Mouse (Mus musculus): ENCODE data around the gene Rubcn. TPM values are rescaled to one million over a fixed set of nuclear protein-coding genes. Genes with fewer than 3 reads are reported as not detected.

Rubcn gene
- polyA plus RNA-seq, 1 experiment from 2014 or later = 18.1 TPM

DNA sequence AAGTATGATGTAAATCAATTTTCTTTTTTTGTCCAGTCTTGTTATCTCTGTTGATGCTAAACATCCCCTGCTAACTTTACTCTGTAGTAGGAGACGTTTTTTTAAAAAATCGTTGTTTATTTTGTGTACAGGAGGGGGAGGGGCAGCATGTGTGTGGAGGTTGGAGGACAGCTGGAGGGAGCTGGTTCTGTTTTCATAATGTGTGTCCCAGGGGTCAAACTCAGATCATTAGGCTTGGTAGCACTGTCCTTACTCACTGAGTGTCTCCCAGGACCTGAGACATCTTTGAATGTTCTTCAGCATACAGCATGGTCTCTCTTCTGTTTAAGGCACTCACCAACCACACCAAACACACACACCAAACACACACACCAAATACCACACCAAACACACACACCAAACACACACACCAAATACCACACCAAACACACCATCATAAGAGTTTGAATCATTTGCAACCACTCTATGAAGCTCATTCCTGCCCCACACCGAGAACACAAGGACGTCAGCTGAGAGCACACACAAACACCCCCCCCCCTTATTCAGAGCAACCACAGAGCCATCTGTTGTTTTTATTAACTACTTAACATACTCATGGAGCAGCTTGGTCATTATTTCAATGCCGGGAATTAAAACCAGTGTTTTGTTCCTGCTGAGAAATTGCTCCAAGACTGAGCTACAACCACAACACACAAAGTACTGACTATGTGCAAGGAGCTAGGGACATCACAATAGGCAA is 94.1 kb downstream of the Rubcn start:
- WGBS = 61% methylated on average over 5 of the region's 5 CpGs
- Histone ChIP-seq H3K9me3 (ENCODE audit: control insufficient read depth, low read length) (no peaks in the 10 kb centered on the region), H3K36me3 (ENCODE audit: control insufficient read depth, insufficient read depth, low read length) (no peaks in the 10 kb centered on the region), H3K4me2 (ENCODE audit: low read depth) (no peak overlapping the region), H3K4me3 (ENCODE audit: low read depth, low read length) (no peak overlapping the region), H3K9ac (ENCODE audit: low read length) (no peak overlapping the region), H3K4me1 (ENCODE audit: control insufficient read depth, insufficient read depth, low read length) (0 out of 2 replicates have a peak, but pooled peaks cover 3% of the 10 kb centered on the region), H3K27me3 (ENCODE audit: control insufficient read depth, insufficient read depth, low read length) (no peaks in the 10 kb centered on the region), H3K27ac (ENCODE audit: low read depth, low read length) (no peak overlapping the region)
- DNase-seq (ENCODE audit: low spot score) (no peak), ATAC-seq (ENCODE audit: insufficient read depth, low FRiP score, low TSS enrichment) (no peak)

DNA sequence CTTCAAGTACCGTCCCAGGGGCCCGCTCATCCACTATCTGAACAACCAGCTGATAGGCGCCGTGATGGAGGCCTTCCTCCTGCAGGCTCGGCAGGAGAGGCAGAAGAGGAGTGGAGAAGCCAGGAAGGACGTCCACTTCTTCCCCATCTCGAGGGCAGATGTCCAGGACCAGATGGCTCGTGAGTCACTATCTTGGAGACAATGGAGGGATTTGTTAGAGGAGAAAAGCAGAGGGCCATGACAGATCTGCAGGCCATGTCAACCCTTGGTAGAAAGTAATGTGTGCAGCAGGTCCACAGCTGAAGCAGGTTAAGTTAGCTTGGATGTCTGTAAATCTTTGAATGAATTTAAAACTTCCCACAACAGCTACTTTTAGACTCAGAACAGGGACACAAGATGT is 98.6 kb downstream of the Rubcn start:
- Histone ChIP-seq H3K27me3 (ENCODE audit: control insufficient read depth, insufficient read depth, low read length) (no peaks in the 10 kb centered on the region), H3K4me2 (ENCODE audit: low read depth) (no peak overlapping the region), H3K4me3 (ENCODE audit: low read depth, low read length) (no peak overlapping the region), H3K9me3 (ENCODE audit: control insufficient read depth, low read length) (no peaks in the 10 kb centered on the region), H3K4me1 (ENCODE audit: control insufficient read depth, insufficient read depth, low read length) (0 out of 2 replicates have a peak, but pooled peaks cover 3% of the 10 kb centered on the region), H3K36me3 (ENCODE audit: control insufficient read depth, insufficient read depth, low read length) (no peaks in the 10 kb centered on the region), H3K9ac (ENCODE audit: low read length) (no peak overlapping the region), H3K27ac (ENCODE audit: low read depth, low read length) (no peak overlapping the region)
- ATAC-seq (ENCODE audit: insufficient read depth, low FRiP score, low TSS enrichment) (no peak), DNase-seq (ENCODE audit: low spot score) (no peak)
- WGBS = 60% methylated on average over 8 of the region's 8 CpGs

DNA sequence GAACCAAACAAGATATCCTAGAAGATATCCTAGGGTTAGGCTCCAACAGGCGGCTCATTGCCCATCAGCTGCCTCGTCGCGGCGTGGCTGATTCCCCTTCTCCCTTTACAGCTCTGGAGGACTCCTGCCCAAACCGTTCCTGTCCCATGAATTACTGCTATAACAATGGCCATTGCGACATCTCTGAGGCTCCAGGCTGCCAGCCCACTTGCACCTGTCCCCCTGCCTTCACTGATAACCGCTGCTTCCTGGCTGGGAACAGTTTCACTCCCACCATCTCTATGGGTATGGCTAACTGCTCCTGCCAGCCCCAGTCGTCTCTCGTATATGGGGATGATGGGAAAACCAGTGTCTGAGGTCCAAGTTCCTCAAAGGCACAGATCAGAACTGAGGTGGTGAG is 100.9 kb downstream of the Rubcn start:
- H3K27ac ChIP-seq (ENCODE audit: low read depth, low read length) = no peak overlapping the region
- ATAC-seq (ENCODE audit: insufficient read depth, low FRiP score, low TSS enrichment) = no peak
- no peaks in the 10 kb centered on the region for H3K27me3 ChIP-seq (ENCODE audit: control insufficient read depth, insufficient read depth, low read length)
- no peak overlapping the region for H3K9ac ChIP-seq (ENCODE audit: low read length)
- 0 out of 2 replicates have a peak, but pooled peaks cover 3% of the 10 kb centered on the region for H3K4me1 ChIP-seq (ENCODE audit: control insufficient read depth, insufficient read depth, low read length)
- no peak for DNase-seq (ENCODE audit: low spot score)
- H3K36me3 ChIP-seq (ENCODE audit: control insufficient read depth, insufficient read depth, low read length) = no peaks in the 10 kb centered on the region
- WGBS = 60% methylated on average over 10 of the region's 10 CpGs
- H3K4me3 ChIP-seq (ENCODE audit: low read depth, low read length) = no peak overlapping the region
- H3K4me2 ChIP-seq (ENCODE audit: low read depth) = no peak overlapping the region
- no peaks in the 10 kb centered on the region for H3K9me3 ChIP-seq (ENCODE audit: control insufficient read depth, low read length)

Other genes starting within 250 kb of the Rubcn start
- 7.0 and 8.6 TPM in 2 replicates for gene Tnk2, start 233.9 kb downstream of the Rubcn start, polyA plus RNA-seq (2014; fragmentation: Nextera tagmentation; extraction: Ambion mirVana)
- 0.49 and 0.54 TPM in 2 replicates for gene Muc4, start 141.9 kb downstream of the Rubcn start, polyA plus RNA-seq (2014; fragmentation: Nextera tagmentation; extraction: Ambion mirVana)
- gene Muc20, start 80.3 kb downstream of the Rubcn start, polyA plus RNA-seq (2014; fragmentation: Nextera tagmentation; extraction: Ambion mirVana) = not detected in 2 replicates
- gene Smbd1, start 67.3 kb downstream of the Rubcn start, polyA plus RNA-seq (2014; fragmentation: Nextera tagmentation; extraction: Ambion mirVana) = not detected in 2 replicates
- 122 and 127 TPM in 2 replicates for gene Fyttd1, start 266 bp downstream of the Rubcn start, polyA plus RNA-seq (2014; fragmentation: Nextera tagmentation; extraction: Ambion mirVana)
- gene Lrch3, start 36.3 kb upstream of the Rubcn start, polyA plus RNA-seq (2014; fragmentation: Nextera tagmentation; extraction: Ambion mirVana) = 39.0 and 42.4 TPM in 2 replicates
- gene Iqcg, start 178.5 kb upstream of the Rubcn start, polyA plus RNA-seq (2014; fragmentation: Nextera tagmentation; extraction: Ambion mirVana) = 4.4 and 5.0 TPM in 2 replicates
- 780 and 838 TPM in 2 replicates for gene Rpl35a, start 178.7 kb upstream of the Rubcn start, polyA plus RNA-seq (2014; fragmentation: Nextera tagmentation; extraction: Ambion mirVana)
- 2.5 and 3.8 TPM in 2 replicates for gene Lmln, start 184.8 kb upstream of the Rubcn start, polyA plus RNA-seq (2014; fragmentation: Nextera tagmentation; extraction: Ambion mirVana)